ENCODE assay signal across 9 mouse cellular contexts in genomic region chr2:178498409-178498808, GRCm38 (mm10).
DNase-seq lines count a peak whose midpoint lies in the region; ATAC-seq lines count a peak whose summit lies in the region.
"Had no signal": no experiment of that assay in that cellular context is flagged by ENCODE, and none has a peak within 500 bp of the region (broad histone marks: within the 10 kb centered on the region; RNA-seq: fewer than 3 reads in every experiment).

No protein-coding gene starts in this region.

- no peak overlapping the region for H3K4me3 ChIP-seq in hindbrain, embryonic 16.5 days (ENCODE audit: low read length)
- no peak overlapping the region for H3K4me3 ChIP-seq in hindbrain, embryonic 12.5 days
- H3K4me3 ChIP-seq in forebrain, embryonic 16.5 days (replicated peaks; ENCODE audit: low read length) = no peak overlapping the region
- H3K4me3 ChIP-seq: embryonic facial prominence, embryonic 12.5 days had no signal

- H3K4me1 ChIP-seq in hindbrain, embryonic 16.5 days (ENCODE audit: control insufficient read depth, insufficient read depth, low read depth, low read length) = no peaks in the 10 kb centered on the region
- H3K4me1 ChIP-seq in hindbrain, embryonic 12.5 days = no peaks in the 10 kb centered on the region; the same call in 1 of the 2 replicates
- peaks cover 16% of the 10 kb centered on the region for H3K4me1 ChIP-seq in forebrain, embryonic 16.5 days (replicated peaks; ENCODE audit: control insufficient read depth, insufficient read depth, low read length)

- DNase-seq in adrenal gland, adult 2 months = peak; percentile 80
- peak; percentile 51 for DNase-seq in kidney, postnatal 14 days
- DNase-seq in naive thymus-derived CD4-positive, alpha-beta T cell, adult 2 months (ENCODE audit: low read depth) = peak; percentile 36
- DNase-seq in T-cell, adult 2 months (ENCODE audit: low spot score) = no peak
- no peak for DNase-seq in neural tube, embryonic 10.5 days (ENCODE audit: extremely low spot score, low spot score)

- H3K36me3 ChIP-seq in hindbrain, embryonic 16.5 days (ENCODE audit: control insufficient read depth, insufficient read depth, low read length) = no peaks in the 10 kb centered on the region
- no peaks in the 10 kb centered on the region for H3K36me3 ChIP-seq in hindbrain, embryonic 12.5 days
- H3K36me3 ChIP-seq in forebrain, embryonic 16.5 days (ENCODE audit: control insufficient read depth, insufficient read depth) = no peaks in the 10 kb centered on the region
- H3K36me3 ChIP-seq: embryonic facial prominence, embryonic 12.5 days had no signal

- no peak overlapping the region for H3K4me2 ChIP-seq in hindbrain, embryonic 16.5 days (ENCODE audit: low read length)
- no peak overlapping the region for H3K4me2 ChIP-seq in hindbrain, embryonic 12.5 days (replicated peaks)
- H3K4me2 ChIP-seq in forebrain, embryonic 16.5 days (ENCODE audit: low read length) = no peak overlapping the region
- H3K4me2 ChIP-seq: embryonic facial prominence, embryonic 12.5 days had no signal

- no peak overlapping the region for H3K9ac ChIP-seq in hindbrain, embryonic 16.5 days (ENCODE audit: low read depth, low read length)
- H3K9ac ChIP-seq in hindbrain, embryonic 12.5 days = no peak overlapping the region
- no peak overlapping the region for H3K9ac ChIP-seq in forebrain, embryonic 16.5 days (replicated peaks; ENCODE audit: low read depth, low read length)
- H3K9ac ChIP-seq: embryonic facial prominence, embryonic 12.5 days had no signal

- ATAC-seq in hindbrain, embryonic 16.5 days = peak; percentile 72; the same call in 1 of the 2 replicates
- no peak for ATAC-seq in hindbrain, embryonic 12.5 days (ENCODE audit: low FRiP score)
- peak; percentile 85 for ATAC-seq in forebrain, embryonic 16.5 days

- no peaks in the 10 kb centered on the region for H3K27me3 ChIP-seq in hindbrain, embryonic 16.5 days (replicated peaks; ENCODE audit: control insufficient read depth, insufficient read depth, low read length)
- no peaks in the 10 kb centered on the region for H3K27me3 ChIP-seq in hindbrain, embryonic 12.5 days
- no peaks in the 10 kb centered on the region for H3K27me3 ChIP-seq in forebrain, embryonic 16.5 days (replicated peaks; ENCODE audit: control insufficient read depth, insufficient read depth, low read length)
- H3K27me3 ChIP-seq: embryonic facial prominence, embryonic 12.5 days had no signal

- WGBS in hindbrain, embryonic 16.5 days = 53% methylated on average over 5 of the region's 5 CpGs
- WGBS in hindbrain, embryonic 12.5 days = 59% methylated on average over 5 of the region's 5 CpGs
- 29% methylated on average over 5 of the region's 5 CpGs for WGBS in forebrain, embryonic 16.5 days

- no peak overlapping the region for H3K27ac ChIP-seq in hindbrain, embryonic 16.5 days (ENCODE audit: low read depth, low read length)
- H3K27ac ChIP-seq in hindbrain, embryonic 12.5 days = no peak overlapping the region
- H3K27ac ChIP-seq in forebrain, embryonic 16.5 days (ENCODE audit: low read length) = no peak overlapping the region
- H3K27ac ChIP-seq: embryonic facial prominence, embryonic 12.5 days had no signal

- H3K9me3 ChIP-seq in hindbrain, embryonic 16.5 days (ENCODE audit: control insufficient read depth, low read length) = no peaks in the 10 kb centered on the region
- peaks cover 6% of the 10 kb centered on the region; the same call in 1 of the 2 replicates for H3K9me3 ChIP-seq in hindbrain, embryonic 12.5 days (replicated peaks)
- no peaks in the 10 kb centered on the region for H3K9me3 ChIP-seq in forebrain, embryonic 16.5 days (ENCODE audit: control insufficient read depth, low read length)
- H3K9me3 ChIP-seq: embryonic facial prominence, embryonic 12.5 days had no signal

Comparison
In these comparisons a context has a peak if more than half of its experiments do, and no peak if none do; other contexts are left out.
1. DNase-seq: peak in adrenal gland, adult 2 months (single experiment), kidney, postnatal 14 days (single experiment) and naive thymus-derived CD4-positive, alpha-beta T cell, adult 2 months (single experiment); none in T-cell, adult 2 months (single experiment) and neural tube, embryonic 10.5 days (single experiment).